Mouse (Mus musculus) stomach, postnatal 0 days (tissue): ENCODE results near the gene Lsm8.

Source experiments
- CTCF ChIP-seq: IDR thresholded peaks from 2 replicates; pipeline ENCODE4 v1.5.1; 2016; ENCODE audit warnings: antibody characterized with exemption, low read depth, mild to moderate bottlenecking, moderate library complexity
- EP300 ChIP-seq: optimal IDR thresholded peaks from 2 replicates; pipeline ENCODE3; 2016; ENCODE audit warnings: antibody characterized with exemption

DNA sequence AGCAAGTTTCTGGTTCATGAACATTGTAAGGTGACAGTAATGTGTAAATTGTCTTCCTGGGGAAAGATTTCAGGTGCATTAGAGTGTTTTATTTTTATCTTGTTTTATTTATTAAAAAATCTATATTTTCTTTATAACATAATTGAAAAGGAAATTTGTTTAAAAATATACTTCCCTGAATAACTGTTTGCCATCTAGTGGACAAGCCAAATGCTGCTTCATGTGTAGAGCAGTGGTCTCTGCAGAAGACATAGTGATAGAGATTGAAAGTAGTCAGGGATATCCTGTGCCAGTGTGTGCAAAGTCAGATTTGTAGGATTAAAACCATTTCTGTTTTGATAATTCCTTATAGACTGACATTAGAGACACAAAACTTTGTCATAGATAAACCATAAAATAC is 45.8 kb downstream of the Lsm8 start:
- TF ChIP-seq CTCF (peak; percentile 23; the same call in 1 of the 2 replicates), EP300 (no peak)
